ENCODE assay signal across 26 mouse cellular contexts in the genomic region with DNA sequence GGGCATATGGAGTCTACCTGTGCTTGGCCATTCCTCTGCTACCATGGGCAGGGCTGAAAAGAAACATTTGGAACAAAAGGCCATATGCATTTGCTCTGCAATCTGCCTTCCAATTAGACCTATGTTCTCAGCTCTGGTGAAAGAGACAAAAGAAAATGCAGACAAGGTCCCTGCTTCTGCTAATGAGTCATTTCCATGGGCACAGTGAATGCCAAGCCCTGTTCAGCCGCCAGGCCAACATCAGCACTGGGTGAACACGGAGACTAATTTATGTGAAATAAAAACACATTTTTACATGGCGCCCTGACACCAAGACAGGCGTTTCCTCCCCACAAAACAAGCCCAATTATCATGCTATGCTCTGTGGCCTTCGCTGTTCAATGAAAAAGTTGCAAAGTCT.
DNase-seq lines count a peak whose midpoint lies in the region; ATAC-seq and TF ChIP-seq lines count a peak whose summit lies in the region.
"Had no signal": no experiment of that assay in that cellular context is flagged by ENCODE, and none has a peak within 500 bp of the region (broad histone marks: within the 10 kb centered on the region; RNA-seq: fewer than 3 reads in every experiment).

No protein-coding gene starts in this region.

- H3K9ac ChIP-seq in forebrain, embryonic 15.5 days (replicated peaks): no peak overlapping the region
- H3K9ac ChIP-seq: heart, embryonic 12.5 days; heart, embryonic 15.5 days; hindbrain, embryonic 14.5 days had no signal

- H3K9me3 ChIP-seq in forebrain, embryonic 15.5 days: no peaks in the 10 kb centered on the region
- H3K9me3 ChIP-seq in hindbrain, embryonic 10.5 days: no peaks in the 10 kb centered on the region
- H3K9me3 ChIP-seq: heart, embryonic 15.5 days had no signal

- H3K36me3 ChIP-seq in forebrain, embryonic 15.5 days: no peaks in the 10 kb centered on the region
- no peaks in the 10 kb centered on the region for H3K36me3 ChIP-seq in hindbrain, embryonic 10.5 days
- H3K36me3 ChIP-seq: heart, embryonic 12.5 days; heart, embryonic 15.5 days had no signal

- no peak overlapping the region for H3K4me2 ChIP-seq in forebrain, embryonic 15.5 days (replicated peaks)
- H3K4me2 ChIP-seq: heart, embryonic 12.5 days; heart, embryonic 15.5 days; hindbrain, embryonic 14.5 days had no signal

- whole genome bisulfite sequencing in forebrain, embryonic 15.5 days: 15% methylated on average over 5 of the region's 5 CpGs
- 81% methylated on average over 5 of the region's 5 CpGs for WGBS in hindbrain, embryonic 10.5 days

- TF ChIP-seq POLR2A in brain, embryonic 14.5 days (IDR thresholded peaks at IDR 0.05; ENCODE audit: borderline replicate concordance, extremely low read depth, insufficient read depth, insufficient read length, poor library complexity, severe bottlenecking): no peak

- peak; percentile 73 for ATAC-seq in forebrain, embryonic 15.5 days (replicated peaks)
- ATAC-seq: CD4-positive, CD25-positive, alpha-beta regulatory T cell, adult 4 months; hindbrain, postnatal 0 days; inflammation-experienced regulatory T-cells, adult 6 months; intestine, embryonic 16.5 days; Patski had no signal

- peak; percentile 32 for DNase-seq in retina, postnatal 1 day
- DNase-seq in retina, embryonic 14.5 days (ENCODE audit: low spot score): no peak
- peak; percentile 87 for DNase-seq in brain, embryonic 14.5 days (ENCODE audit: low read depth)
- no peak for DNase-seq in hindbrain, embryonic 10.5 days (ENCODE audit: low spot score)
- no peak for DNase-seq in kidney, postnatal 36 days
- DNase-seq: adrenal gland, postnatal 10 days; adrenal gland, postnatal 36 days; cerebellum, adult 11-12 months; cerebellum, adult 8-10 months; cerebellum, postnatal 10 days; cerebellum, postnatal 36 days; embryo, embryonic 11 days; gastrocnemius, postnatal 25 days; heart, adult 18-20 months; heart, postnatal 10 days; heart, postnatal 36 days; kidney, adult 18-20 months had no signal

- no peaks in the 10 kb centered on the region for H3K27me3 ChIP-seq in forebrain, embryonic 15.5 days
- H3K27me3 ChIP-seq in hindbrain, embryonic 10.5 days (ENCODE audit: insufficient read depth, poor library complexity, severe bottlenecking): no peaks in the 10 kb centered on the region
- H3K27me3 ChIP-seq: heart, embryonic 12.5 days; heart, embryonic 15.5 days; Patski had no signal

- TF ChIP-seq CTCF in brain, embryonic 14.5 days (IDR thresholded peaks at IDR 0.05; ENCODE audit: borderline replicate concordance, extremely low read depth, insufficient read depth, insufficient read length): no peak

- H3K4me3 ChIP-seq in forebrain, embryonic 15.5 days: no peak overlapping the region
- no peak overlapping the region for H3K4me3 ChIP-seq in hindbrain, embryonic 10.5 days
- H3K4me3 ChIP-seq: heart, embryonic 12.5 days; heart, embryonic 15.5 days had no signal

- H3K4me1 ChIP-seq in forebrain, embryonic 15.5 days: peaks cover 5% of the 10 kb centered on the region; the same call in 1 of the 2 replicates
- no peaks in the 10 kb centered on the region for H3K4me1 ChIP-seq in hindbrain, embryonic 10.5 days (replicated peaks)
- H3K4me1 ChIP-seq: heart, embryonic 12.5 days; heart, embryonic 15.5 days had no signal

- H3K27ac ChIP-seq in forebrain, embryonic 15.5 days (replicated peaks): no peak overlapping the region
- H3K27ac ChIP-seq in hindbrain, embryonic 10.5 days: no peak overlapping the region
- H3K27ac ChIP-seq: heart, embryonic 15.5 days; hindbrain, embryonic 14.5 days; hindbrain, postnatal 0 days had no signal

Comparison
In these comparisons a context has a peak if more than half of its experiments do, and no peak if none do; other contexts are left out.
1. DNase-seq: peak in retina, postnatal 1 day (single experiment) and brain, embryonic 14.5 days (single experiment); none in retina, embryonic 14.5 days (single experiment), hindbrain, embryonic 10.5 days (single experiment) and kidney, postnatal 36 days (0 of 2).